Mouse (Mus musculus): Measurements from ENCODE around the gene Rhou. TPM values are rescaled to one million over a fixed set of nuclear protein-coding genes. Genes with fewer than 3 reads are reported as not detected.

Rhou gene
- polyA plus RNA-seq, 1 experiment from 2014 or later, result 4.3 TPM

DNA sequence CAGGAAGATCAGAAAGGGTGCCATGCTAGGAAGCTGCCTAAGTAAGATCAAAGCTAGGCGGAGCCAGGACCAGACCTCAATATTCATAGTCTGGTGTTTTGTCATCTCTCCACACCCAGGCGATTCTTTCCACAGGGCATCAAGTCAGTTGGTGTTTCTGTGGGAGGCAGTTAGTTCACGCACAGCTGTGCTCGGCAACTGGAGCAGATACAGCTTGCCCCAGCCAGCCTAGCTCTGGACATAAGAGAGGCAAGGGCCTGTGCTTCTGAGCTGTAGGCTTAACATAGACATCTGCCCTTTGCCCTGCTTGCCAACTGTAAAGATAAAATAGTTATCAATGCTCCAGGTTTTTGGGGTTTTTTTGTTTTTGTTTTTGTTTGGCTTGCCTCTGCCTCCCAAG lies 21.5 kb upstream of the Rhou start:
- H3K9me3 ChIP-seq (replicated peaks; ENCODE audit: low read length), result no peaks in the 10 kb centered on the region
- 0 out of 2 replicates have a peak, but pooled peaks cover 3% of the 10 kb centered on the region for H3K27me3 ChIP-seq (ENCODE audit: insufficient read depth, low read length)
- no peak for TF ChIP-seq CTCF (IDR thresholded peaks at IDR 0.05; ENCODE audit: low read depth)
- no peak overlapping the region for H3K4me2 ChIP-seq (ENCODE audit: low read length)
- no peak overlapping the region for H3K27ac ChIP-seq
- DNase-seq (ENCODE audit: low spot score) (no peak), ATAC-seq (replicated peaks; ENCODE audit: low FRiP score, low read depth) (no peak)
- no peak overlapping the region for H3K9ac ChIP-seq (ENCODE audit: low read depth, low read length)
- 69% methylated on average over 4 of the region's 4 CpGs for WGBS
- no peaks in the 10 kb centered on the region for H3K36me3 ChIP-seq (ENCODE audit: insufficient read depth, low read length)
- H3K4me3 ChIP-seq (replicated peaks; ENCODE audit: low read depth, low read length), result no peak overlapping the region
- H3K4me1 ChIP-seq (replicated peaks; ENCODE audit: insufficient read depth, low read length), result 0 out of 2 replicates have a peak, but pooled peaks cover 6% of the 10 kb centered on the region

DNA sequence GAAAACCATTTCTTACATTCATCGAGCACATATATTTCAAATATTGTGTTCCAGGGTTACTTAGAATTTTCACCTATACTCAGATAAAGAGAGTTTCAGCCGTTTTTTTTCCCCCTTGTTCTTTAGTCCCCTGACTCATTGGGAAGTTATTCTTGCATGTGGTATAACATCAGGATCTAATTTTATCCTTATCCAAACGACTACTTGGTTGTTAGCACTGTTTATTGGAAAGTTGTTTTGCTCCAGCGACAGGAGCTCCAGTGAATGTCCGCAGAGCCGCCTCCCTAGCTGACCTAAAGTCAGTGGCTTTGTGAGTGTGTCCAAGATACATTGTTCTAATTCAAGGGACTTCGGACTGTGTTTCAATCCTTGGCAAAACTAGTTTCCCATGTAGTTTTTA lies 19.9 kb upstream of the Rhou start:
- H3K9ac ChIP-seq (ENCODE audit: low read depth, low read length), result no peak overlapping the region
- DNase-seq (ENCODE audit: low spot score) (no peak), ATAC-seq (replicated peaks; ENCODE audit: low FRiP score, low read depth) (no peak)
- 0 out of 2 replicates have a peak, but pooled peaks cover 6% of the 10 kb centered on the region for H3K4me1 ChIP-seq (replicated peaks; ENCODE audit: insufficient read depth, low read length)
- no peak overlapping the region for H3K4me2 ChIP-seq (ENCODE audit: low read length)
- no peak for TF ChIP-seq CTCF (IDR thresholded peaks at IDR 0.05; ENCODE audit: low read depth)
- no peaks in the 10 kb centered on the region for H3K36me3 ChIP-seq (ENCODE audit: insufficient read depth, low read length)
- WGBS, result 53% methylated on average over 7 of the region's 7 CpGs
- H3K27ac ChIP-seq, result no peak overlapping the region
- no peaks in the 10 kb centered on the region for H3K27me3 ChIP-seq (ENCODE audit: insufficient read depth, low read length)
- no peaks in the 10 kb centered on the region for H3K9me3 ChIP-seq (replicated peaks; ENCODE audit: low read length)
- H3K4me3 ChIP-seq (replicated peaks; ENCODE audit: low read depth, low read length), result no peak overlapping the region

DNA sequence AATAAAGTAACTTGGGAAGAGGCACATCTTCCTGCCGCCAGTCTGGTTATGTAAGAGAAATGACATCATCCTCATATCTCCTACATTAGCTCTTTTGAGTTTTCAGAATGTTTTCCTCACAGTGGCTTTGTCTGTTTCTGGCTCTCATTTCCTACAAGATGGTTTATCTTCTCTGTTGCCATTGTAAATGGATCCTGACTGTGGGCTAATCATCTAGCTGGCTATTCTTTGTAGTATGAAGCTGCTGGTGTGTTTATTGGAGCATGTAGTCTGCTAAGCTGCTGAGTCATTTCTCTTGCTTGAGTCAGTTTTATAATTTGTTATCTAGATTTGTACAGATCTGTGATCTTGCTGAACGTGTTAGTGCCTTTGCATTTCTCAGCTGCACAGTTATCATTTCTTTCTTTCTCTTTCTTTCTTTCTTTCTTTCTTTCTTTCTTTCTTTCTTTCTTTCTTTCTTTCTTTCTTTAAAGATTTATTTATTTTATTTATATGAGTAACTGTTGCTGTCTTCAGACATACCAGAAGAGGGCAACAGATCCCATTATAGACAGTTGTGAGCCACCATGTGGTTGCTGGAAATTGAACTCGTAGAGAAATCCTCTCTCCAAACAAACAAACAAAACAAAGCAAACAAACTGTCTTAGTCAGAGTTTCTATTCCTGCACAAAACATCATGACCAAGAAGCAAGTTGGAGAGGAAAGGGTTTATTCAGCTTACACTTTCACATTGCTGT lies 19.2 kb upstream of the Rhou start:
- no peak overlapping the region for H3K9ac ChIP-seq (ENCODE audit: low read depth, low read length)
- H3K27ac ChIP-seq, result no peak overlapping the region
- peak; percentile 40 for DNase-seq (ENCODE audit: low spot score)
- TF ChIP-seq CTCF (IDR thresholded peaks at IDR 0.05; ENCODE audit: low read depth), result peak; percentile 45
- no peaks in the 10 kb centered on the region for H3K9me3 ChIP-seq (replicated peaks; ENCODE audit: low read length)
- no peaks in the 10 kb centered on the region for H3K27me3 ChIP-seq (ENCODE audit: insufficient read depth, low read length)
- 25% methylated on average over 3 of the region's 3 CpGs for WGBS
- no peak overlapping the region for H3K4me3 ChIP-seq (replicated peaks; ENCODE audit: low read depth, low read length)
- no peak for ATAC-seq (replicated peaks; ENCODE audit: low FRiP score, low read depth)
- no peak overlapping the region for H3K4me2 ChIP-seq (ENCODE audit: low read length)
- no peaks in the 10 kb centered on the region for H3K36me3 ChIP-seq (ENCODE audit: insufficient read depth, low read length)
- H3K4me1 ChIP-seq (replicated peaks; ENCODE audit: insufficient read depth, low read length), result 0 out of 2 replicates have a peak, but pooled peaks cover under 1% of the 10 kb centered on the region

GRCm38 (mm10) chr8:123635671-123636070 lies 18.1 kb upstream of the Rhou start:
- H3K4me3 ChIP-seq (replicated peaks; ENCODE audit: low read depth, low read length), result no peak overlapping the region
- no peak for DNase-seq (ENCODE audit: low spot score)

DNA sequence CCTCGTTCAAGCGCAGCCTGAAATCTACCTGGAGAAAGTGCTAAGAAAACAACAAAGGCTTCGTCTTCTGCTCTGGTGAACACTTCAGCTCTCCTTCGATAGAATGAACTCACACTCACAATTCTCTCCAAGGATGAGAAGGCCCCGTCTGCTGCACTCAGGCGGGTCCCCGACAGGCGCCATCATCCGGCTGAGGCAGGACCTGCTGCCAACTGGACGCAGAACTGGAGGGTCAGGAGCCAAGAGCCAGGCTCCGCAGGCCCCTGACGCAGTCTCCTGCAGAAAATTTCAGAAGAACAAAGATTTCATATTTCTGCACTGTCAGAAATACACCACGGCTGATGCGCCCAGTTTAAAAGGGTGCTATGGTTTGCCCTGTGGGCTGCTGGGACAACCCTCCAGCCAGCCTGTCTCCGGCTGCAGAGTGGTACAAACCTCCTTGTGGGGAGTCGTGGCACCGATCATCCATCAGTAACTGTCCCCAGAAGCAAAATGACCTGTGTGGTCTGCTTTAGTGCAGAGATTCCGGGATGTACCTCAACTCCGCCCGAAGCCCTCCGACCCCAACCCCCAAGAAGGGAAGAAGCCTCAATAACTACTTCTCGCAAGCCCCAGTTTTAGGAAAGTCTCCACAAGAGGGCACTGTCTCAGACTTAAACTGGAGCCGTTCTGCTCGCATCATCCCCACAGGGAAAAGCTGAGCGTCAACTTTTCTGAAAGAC lies 10.2 kb upstream of the Rhou start:
- DNase-seq (ENCODE audit: low spot score), result peak; percentile 90
- H3K27ac ChIP-seq, result no peak overlapping the region
- 21% methylated on average over 25 of the region's 25 CpGs for WGBS
- no peak overlapping the region; the same call in 1 of the 2 replicates for H3K4me3 ChIP-seq (replicated peaks; ENCODE audit: low read depth, low read length)
- peak; percentile 77 for TF ChIP-seq CTCF (IDR thresholded peaks at IDR 0.05; ENCODE audit: low read depth)
- no peak overlapping the region for H3K9ac ChIP-seq (ENCODE audit: low read depth, low read length)
- no peak for ATAC-seq (replicated peaks; ENCODE audit: low FRiP score, low read depth)
- peak overlapping the region; percentile 45 for H3K4me2 ChIP-seq (ENCODE audit: low read length)
- H3K4me1 ChIP-seq (replicated peaks; ENCODE audit: insufficient read depth, low read length), result no peaks in the 10 kb centered on the region
- no peaks in the 10 kb centered on the region for H3K36me3 ChIP-seq (ENCODE audit: insufficient read depth, low read length)
- H3K9me3 ChIP-seq (replicated peaks; ENCODE audit: low read length), result no peaks in the 10 kb centered on the region
- no peaks in the 10 kb centered on the region for H3K27me3 ChIP-seq (ENCODE audit: insufficient read depth, low read length)

More at GRCm38 (mm10) chr8:123635671-123636070, 18.1 kb upstream of the Rhou start:
- no peaks in the 10 kb centered on the region for H3K4me1 ChIP-seq (replicated peaks; ENCODE audit: insufficient read depth, low read length)
- no peaks in the 10 kb centered on the region for H3K36me3 ChIP-seq (ENCODE audit: insufficient read depth, low read length)
- no peak for ATAC-seq (replicated peaks; ENCODE audit: low FRiP score, low read depth)
- no peaks in the 10 kb centered on the region for H3K9me3 ChIP-seq (replicated peaks; ENCODE audit: low read length)
- no peak overlapping the region for H3K27ac ChIP-seq
- H3K9ac ChIP-seq (ENCODE audit: low read depth, low read length), result no peak overlapping the region
- no peak overlapping the region for H3K4me2 ChIP-seq (ENCODE audit: low read length)
- TF ChIP-seq CTCF (IDR thresholded peaks at IDR 0.05; ENCODE audit: low read depth), result no peak
- no peaks in the 10 kb centered on the region for H3K27me3 ChIP-seq (ENCODE audit: insufficient read depth, low read length)
- WGBS, result 80% methylated on average over 11 of the region's 11 CpGs

- Histone ChIP-seq H3K4me1 (replicated peaks; ENCODE audit: insufficient read depth, low read length) (no peaks in the 10 kb centered on the region), H3K27me3 (ENCODE audit: insufficient read depth, low read length) (no peaks in the 10 kb centered on the region), H3K9me3 (replicated peaks; ENCODE audit: low read length) (no peaks in the 10 kb centered on the region), H3K4me2 (ENCODE audit: low read length) (no peak overlapping the region), H3K36me3 (ENCODE audit: insufficient read depth, low read length) (no peaks in the 10 kb centered on the region), H3K9ac (ENCODE audit: low read depth, low read length) (no peak overlapping the region), H3K4me3 (replicated peaks; ENCODE audit: low read depth, low read length) (no peak overlapping the region), H3K27ac (no peak overlapping the region)
- WGBS, result 59% methylated on average over 9 of the region's 9 CpGs
- TF ChIP-seq CTCF (IDR thresholded peaks at IDR 0.05; ENCODE audit: low read depth), result no peak
- ATAC-seq (replicated peaks; ENCODE audit: low FRiP score, low read depth) (peak; percentile 60; the same call in 1 of the 2 replicates), DNase-seq (ENCODE audit: low spot score) (no peak)
These were observed 8.5 kb upstream of the Rhou start for GRCm38 (mm10) chr8:123645229-123645628.

Measured in kidney, postnatal 0 days (tissue).